Mouse (Mus musculus): Measurements from ENCODE around the gene Chmp4b. TPM values are rescaled to one million over a fixed set of nuclear protein-coding genes. Genes with fewer than 3 reads are reported as not detected.

Chmp4b gene
- polyA plus RNA-seq, 1 experiment from 2014 or later, result 29.6 TPM

DNA sequence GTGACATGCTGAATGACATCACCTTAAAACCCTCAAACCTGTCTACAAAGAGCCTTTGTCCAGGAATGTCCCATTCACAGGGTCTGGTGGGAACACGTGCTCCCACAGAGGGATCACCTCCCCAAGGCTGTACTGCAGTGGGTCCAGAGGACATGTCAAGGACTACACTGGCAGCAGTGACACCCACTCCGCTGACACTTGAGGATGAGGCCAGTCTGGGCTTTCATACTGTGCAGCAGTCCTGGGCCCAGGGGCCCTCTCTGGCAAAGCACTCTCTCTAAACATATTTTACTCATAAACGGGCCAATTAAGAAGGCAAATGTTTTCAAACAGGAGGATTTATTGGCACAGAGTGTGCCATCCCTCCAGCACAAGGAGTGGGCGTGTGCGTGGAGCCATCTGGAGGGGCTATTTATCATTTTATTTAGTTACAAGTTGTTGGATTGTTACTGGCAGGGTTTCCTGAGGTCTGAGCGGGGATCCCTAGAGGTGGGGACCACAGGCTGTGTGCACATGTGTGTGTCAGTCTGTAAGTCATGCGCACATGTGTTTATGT, 56.4 kb downstream of the Chmp4b start:
- no peak overlapping the region for H3K27ac ChIP-seq (replicated peaks)
- no peak overlapping the region for H3K9ac ChIP-seq (replicated peaks)
- no peaks in the 10 kb centered on the region for H3K27me3 ChIP-seq (replicated peaks)
- no peaks in the 10 kb centered on the region for H3K36me3 ChIP-seq
- H3K4me3 ChIP-seq (replicated peaks), result no peak overlapping the region
- peaks cover 22% of the 10 kb centered on the region for H3K4me1 ChIP-seq
- no peaks in the 10 kb centered on the region for H3K9me3 ChIP-seq (replicated peaks)
- H3K4me2 ChIP-seq, result no peak overlapping the region
- no peak for ATAC-seq (ENCODE audit: low FRiP score)
- 52% methylated on average over 7 of the region's 7 CpGs for WGBS

DNA sequence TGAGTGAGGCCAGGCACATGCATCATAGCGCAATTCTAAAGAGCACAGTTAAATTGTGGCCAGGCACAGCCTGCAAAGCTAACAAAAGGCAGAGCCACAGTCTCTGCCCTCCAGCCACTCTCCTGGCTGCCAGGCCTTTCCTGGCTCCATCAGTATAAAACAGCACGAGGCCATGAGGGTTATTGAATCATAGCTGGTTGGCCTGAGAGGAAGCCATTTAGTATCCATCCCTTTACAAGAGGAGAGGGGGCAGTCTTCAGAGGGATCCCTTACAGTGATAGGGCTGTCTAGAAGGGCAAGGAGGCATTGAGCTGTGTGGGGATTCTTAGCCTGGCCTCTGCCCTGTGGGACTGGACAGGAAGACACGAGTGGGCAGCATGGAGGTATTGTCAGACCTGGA, 60.2 kb downstream of the Chmp4b start:
- H3K4me2 ChIP-seq, result no peak overlapping the region
- no peaks in the 10 kb centered on the region for H3K9me3 ChIP-seq (replicated peaks)
- H3K36me3 ChIP-seq, result no peaks in the 10 kb centered on the region
- H3K9ac ChIP-seq (replicated peaks), result no peak overlapping the region
- no peak for ATAC-seq (ENCODE audit: low FRiP score)
- peaks cover 19% of the 10 kb centered on the region for H3K4me1 ChIP-seq
- H3K27me3 ChIP-seq (replicated peaks), result no peaks in the 10 kb centered on the region
- 40% methylated on average over 3 of the region's 3 CpGs for WGBS
- H3K4me3 ChIP-seq (replicated peaks), result no peak overlapping the region
- H3K27ac ChIP-seq (replicated peaks), result no peak overlapping the region

DNA sequence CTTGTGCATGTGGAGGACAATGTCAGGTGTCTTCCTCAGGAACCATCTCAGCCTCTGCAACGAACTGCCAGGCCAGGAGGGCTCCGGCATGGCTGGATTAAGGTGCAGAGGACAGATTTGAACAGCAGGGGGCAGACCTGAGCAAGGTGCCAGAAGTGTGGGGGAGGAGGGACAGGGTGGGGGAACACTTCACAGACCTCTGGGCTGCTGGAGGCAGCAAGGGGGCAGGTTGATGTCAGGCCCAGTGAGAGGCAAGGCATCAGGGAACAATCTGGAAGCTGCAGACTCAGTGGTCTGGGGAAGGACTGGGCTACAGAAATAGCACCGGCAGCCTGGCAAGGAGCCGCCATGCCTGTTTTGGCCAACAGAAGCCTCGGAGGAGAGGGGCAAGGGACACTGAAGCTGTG, 60.8 kb downstream of the Chmp4b start:
- no peak overlapping the region for H3K9ac ChIP-seq (replicated peaks)
- no peak overlapping the region for H3K4me3 ChIP-seq (replicated peaks)
- no peaks in the 10 kb centered on the region for H3K9me3 ChIP-seq (replicated peaks)
- H3K36me3 ChIP-seq, result no peaks in the 10 kb centered on the region
- no peak overlapping the region for H3K27ac ChIP-seq (replicated peaks)
- H3K4me1 ChIP-seq, result peaks cover 16% of the 10 kb centered on the region
- WGBS, result 51% methylated on average over 5 of the region's 5 CpGs
- no peak for ATAC-seq (ENCODE audit: low FRiP score)
- H3K27me3 ChIP-seq (replicated peaks), result no peaks in the 10 kb centered on the region
- H3K4me2 ChIP-seq, result no peak overlapping the region

DNA sequence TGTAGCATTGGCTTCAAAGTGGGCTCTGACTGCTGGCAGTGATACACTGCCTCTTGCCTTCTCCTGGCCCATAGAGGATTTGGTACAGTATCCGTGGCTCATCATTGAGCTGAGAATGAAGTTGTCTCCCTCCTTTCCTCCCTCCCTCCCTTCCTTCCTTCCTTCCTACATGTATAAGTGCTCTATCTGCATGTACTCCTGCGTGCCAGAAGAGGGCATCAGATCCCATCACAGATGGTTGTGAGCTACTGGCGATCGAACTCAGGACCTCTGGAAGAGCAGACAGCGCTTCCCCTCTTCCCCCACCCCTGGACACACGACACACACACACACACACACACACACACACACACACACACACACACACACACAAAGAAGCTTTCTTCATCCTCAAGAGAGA, 61.6 kb downstream of the Chmp4b start:
- no peaks in the 10 kb centered on the region for H3K9me3 ChIP-seq (replicated peaks)
- H3K4me1 ChIP-seq, result peaks cover 8% of the 10 kb centered on the region
- H3K27me3 ChIP-seq (replicated peaks), result no peaks in the 10 kb centered on the region
- H3K4me3 ChIP-seq (replicated peaks), result no peak overlapping the region
- no peak for ATAC-seq (ENCODE audit: low FRiP score)
- no peaks in the 10 kb centered on the region for H3K36me3 ChIP-seq
- 61% methylated on average over 6 of the region's 6 CpGs for WGBS
- H3K27ac ChIP-seq (replicated peaks), result no peak overlapping the region
- H3K9ac ChIP-seq (replicated peaks), result no peak overlapping the region
- H3K4me2 ChIP-seq, result no peak overlapping the region

DNA sequence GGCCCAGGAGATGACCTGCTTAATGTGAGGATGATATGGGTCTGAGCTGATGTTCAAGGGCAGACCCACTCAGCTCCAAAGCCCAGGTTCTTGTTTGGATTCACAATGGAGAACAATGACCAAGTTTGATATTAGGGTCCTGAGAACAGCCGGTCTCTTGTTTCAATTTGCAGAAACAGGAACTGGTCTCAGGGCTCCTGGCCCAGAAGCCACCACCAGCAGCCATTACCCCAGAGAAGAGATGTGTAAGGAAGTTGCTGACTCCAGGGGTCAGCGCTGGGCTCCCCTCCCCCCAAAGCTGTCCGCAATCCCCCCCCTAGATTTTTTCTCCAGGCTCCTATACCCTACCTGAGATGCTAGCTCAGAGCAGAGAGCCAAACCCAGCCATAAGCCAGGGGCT, 62.5 kb downstream of the Chmp4b start:
- Histone ChIP-seq H3K9me3 (replicated peaks) (no peaks in the 10 kb centered on the region), H3K4me1 (peaks cover 7% of the 10 kb centered on the region; the same call in 1 of the 2 replicates), H3K4me3 (replicated peaks) (no peak overlapping the region), H3K27ac (replicated peaks) (no peak overlapping the region), H3K4me2 (no peak overlapping the region), H3K36me3 (no peaks in the 10 kb centered on the region), H3K9ac (replicated peaks) (no peak overlapping the region), H3K27me3 (replicated peaks) (no peaks in the 10 kb centered on the region)
- WGBS, result 73% methylated on average over 3 of the region's 3 CpGs
- ATAC-seq (ENCODE audit: low FRiP score), result no peak

DNA sequence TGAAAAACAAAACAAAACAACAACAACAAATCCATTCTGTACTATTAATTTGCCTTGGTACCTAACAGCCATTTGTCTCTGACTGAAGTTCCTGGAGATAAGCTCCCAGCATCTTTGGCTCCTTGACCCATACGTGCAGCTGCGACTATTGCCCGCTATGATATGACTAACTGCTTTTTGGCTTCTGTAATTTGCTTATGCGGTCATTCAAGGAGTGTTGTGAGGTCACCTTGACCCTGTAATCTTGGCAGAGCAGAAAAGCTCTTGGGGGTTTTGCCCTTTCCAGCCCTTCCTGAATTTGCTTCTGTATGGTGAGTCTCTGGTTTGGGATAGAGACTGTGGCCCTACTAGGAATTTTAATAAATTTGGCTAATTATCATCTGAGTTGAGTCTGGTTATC, 65.1 kb downstream of the Chmp4b start:
- Histone ChIP-seq H3K27me3 (replicated peaks) (no peaks in the 10 kb centered on the region), H3K36me3 (no peaks in the 10 kb centered on the region), H3K9ac (replicated peaks) (no peak overlapping the region), H3K4me3 (replicated peaks) (no peak overlapping the region), H3K27ac (replicated peaks) (no peak overlapping the region), H3K4me2 (no peak overlapping the region), H3K4me1 (peaks cover 7% of the 10 kb centered on the region; the same call in 1 of the 2 replicates), H3K9me3 (replicated peaks) (no peaks in the 10 kb centered on the region)
- 91% methylated on average over 4 of the region's 4 CpGs for WGBS
- ATAC-seq (ENCODE audit: low FRiP score), result no peak

DNA sequence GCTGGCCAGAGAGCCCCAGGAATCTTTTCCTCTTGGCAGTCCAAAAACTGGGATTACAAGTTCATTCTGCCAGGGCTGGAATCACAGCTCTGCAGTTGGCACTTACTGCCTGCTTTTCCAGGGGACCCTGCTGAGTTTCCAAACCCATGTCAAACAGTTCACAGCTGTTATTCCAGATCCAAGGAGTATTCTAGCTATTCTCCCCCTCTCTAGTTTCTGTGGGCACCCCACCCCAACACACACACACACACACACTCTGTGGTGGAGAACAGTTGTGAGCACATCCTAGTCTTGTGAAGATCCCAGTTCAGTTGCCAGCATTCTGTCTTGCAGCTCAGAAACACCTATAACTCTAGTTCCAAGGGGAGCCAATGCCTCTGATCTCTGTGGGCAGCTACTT, 65.6 kb downstream of the Chmp4b start:
- Histone ChIP-seq H3K27ac (replicated peaks) (no peak overlapping the region), H3K9me3 (replicated peaks) (no peaks in the 10 kb centered on the region), H3K4me2 (no peak overlapping the region), H3K27me3 (replicated peaks) (no peaks in the 10 kb centered on the region), H3K36me3 (no peaks in the 10 kb centered on the region), H3K4me3 (replicated peaks) (no peak overlapping the region), H3K9ac (replicated peaks) (no peak overlapping the region), H3K4me1 (peaks cover 4% of the 10 kb centered on the region; the same call in 1 of the 2 replicates)
- no peak for ATAC-seq (ENCODE audit: low FRiP score)

DNA sequence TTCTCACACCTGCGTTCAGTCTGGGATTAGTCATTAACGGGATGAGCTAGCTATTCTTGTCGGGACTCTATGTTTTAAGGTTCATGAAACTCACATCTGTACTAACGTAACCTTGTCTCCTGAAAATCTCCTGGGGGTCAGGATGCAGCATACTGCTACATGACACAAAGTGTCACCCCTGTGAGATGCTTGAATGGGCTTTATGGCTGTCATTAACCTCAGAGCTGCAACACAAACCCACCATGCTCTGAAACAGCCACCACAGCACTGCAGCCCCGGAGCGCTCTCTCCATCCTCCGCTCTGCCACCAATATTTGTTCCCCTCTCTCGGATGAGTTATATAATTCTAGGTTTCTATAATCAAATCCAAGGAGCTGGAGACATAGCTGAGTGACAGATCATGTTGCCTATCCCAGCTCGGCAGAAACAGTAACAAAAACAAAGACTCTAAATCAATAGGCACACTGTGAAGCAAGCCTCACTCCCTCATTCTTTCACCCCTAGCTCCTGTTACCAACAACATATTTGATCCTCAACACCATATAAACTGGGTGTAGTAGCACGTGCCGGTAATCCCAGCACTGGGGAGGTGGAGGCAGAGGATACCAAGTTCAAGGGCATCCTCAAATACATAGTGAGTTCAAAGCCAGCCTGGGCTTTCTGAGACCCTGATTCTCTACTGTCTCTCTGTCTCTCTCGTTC, 67.5 kb downstream of the Chmp4b start:
- no peaks in the 10 kb centered on the region for H3K4me1 ChIP-seq
- H3K9ac ChIP-seq (replicated peaks), result no peak overlapping the region
- no peak for ATAC-seq (ENCODE audit: low FRiP score)
- H3K36me3 ChIP-seq, result no peaks in the 10 kb centered on the region
- 72% methylated on average over 12 of the region's 12 CpGs for WGBS
- H3K27me3 ChIP-seq (replicated peaks), result no peaks in the 10 kb centered on the region
- no peak overlapping the region for H3K4me2 ChIP-seq
- H3K4me3 ChIP-seq (replicated peaks), result no peak overlapping the region
- H3K9me3 ChIP-seq (replicated peaks), result no peaks in the 10 kb centered on the region
- no peak overlapping the region for H3K27ac ChIP-seq (replicated peaks)

DNA sequence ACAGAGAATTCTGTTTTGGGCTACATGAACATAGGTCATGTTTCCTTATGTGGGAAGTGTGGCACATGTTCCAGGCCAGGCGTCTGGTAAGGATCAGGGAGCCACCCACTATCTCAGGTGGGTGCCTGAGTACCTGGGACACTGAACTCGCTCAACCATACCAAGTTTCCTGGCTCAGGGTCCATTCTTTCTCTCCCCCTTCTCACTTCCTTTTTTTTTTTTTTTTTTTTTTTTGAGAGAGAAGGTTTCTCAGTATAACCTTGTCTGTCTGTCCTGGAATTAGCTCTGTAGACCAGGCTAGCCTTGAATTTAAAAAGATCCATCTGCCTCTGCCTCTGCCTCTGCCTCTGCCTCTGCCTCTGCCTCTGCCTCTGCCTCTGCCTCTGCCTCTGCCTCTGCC, 68.8 kb downstream of the Chmp4b start:
- WGBS, result 80% methylated on average over 2 of the region's 2 CpGs

DNA sequence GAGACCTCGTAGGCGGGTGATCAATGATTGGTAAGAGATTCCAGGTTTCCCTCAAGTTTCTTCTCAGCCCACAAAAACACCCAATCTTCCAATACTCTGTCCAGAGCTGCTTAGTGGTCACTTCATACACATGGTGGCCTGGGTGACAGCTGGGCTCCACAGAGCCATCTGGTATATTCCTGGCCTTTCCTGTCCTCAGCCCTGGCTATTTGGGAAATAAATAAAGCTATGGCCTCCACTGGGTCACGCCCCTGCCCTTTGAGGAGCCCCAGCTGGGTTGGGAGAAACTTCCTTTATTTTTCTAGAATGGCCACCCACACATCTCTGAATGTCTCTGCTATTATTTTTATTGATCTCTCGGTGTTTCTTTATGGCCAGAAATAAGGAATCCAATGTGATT, 72.0 kb downstream of the Chmp4b start:
- H3K4me1 ChIP-seq, result peaks cover 4% of the 10 kb centered on the region; the same call in 1 of the 2 replicates
- WGBS, result 71% methylated on average over 4 of the region's 4 CpGs
- H3K27me3 ChIP-seq (replicated peaks), result no peaks in the 10 kb centered on the region
- H3K9ac ChIP-seq (replicated peaks), result no peak overlapping the region
- no peak overlapping the region for H3K27ac ChIP-seq (replicated peaks)
- H3K36me3 ChIP-seq, result no peaks in the 10 kb centered on the region
- no peaks in the 10 kb centered on the region for H3K9me3 ChIP-seq (replicated peaks)
- no peak overlapping the region for H3K4me3 ChIP-seq (replicated peaks)
- H3K4me2 ChIP-seq, result no peak overlapping the region
- ATAC-seq (ENCODE audit: low FRiP score), result no peak

More for the DNA sequence above, 68.8 kb downstream of the Chmp4b start:
- Histone ChIP-seq H3K4me2 (no peak overlapping the region), H3K4me1 (peaks cover under 1% of the 10 kb centered on the region; the same call in 1 of the 2 replicates), H3K36me3 (no peaks in the 10 kb centered on the region), H3K4me3 (replicated peaks) (no peak overlapping the region), H3K27me3 (replicated peaks) (no peaks in the 10 kb centered on the region), H3K9ac (replicated peaks) (no peak overlapping the region), H3K27ac (replicated peaks) (no peak overlapping the region), H3K9me3 (replicated peaks) (no peaks in the 10 kb centered on the region)
- ATAC-seq (ENCODE audit: low FRiP score), result no peak

DNA sequence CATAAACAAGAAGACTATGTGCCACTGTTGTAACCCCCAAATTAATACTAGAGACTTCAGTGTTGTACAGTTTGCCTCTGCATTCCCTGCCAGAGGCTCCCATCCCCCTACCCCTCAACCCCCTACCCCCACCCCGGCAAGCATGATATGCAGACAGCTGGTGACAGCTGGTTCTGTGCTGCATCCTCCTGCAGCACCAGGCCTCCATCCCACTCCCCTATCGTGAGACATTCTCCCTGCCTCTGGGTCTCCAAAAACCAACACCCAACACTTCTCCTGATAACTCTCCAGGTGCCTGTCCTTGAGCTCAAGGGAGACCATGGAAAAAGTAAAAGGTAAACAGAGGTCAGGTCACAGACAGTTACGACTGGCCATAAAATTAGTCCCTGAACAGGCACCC, 78.2 kb downstream of the Chmp4b start:
- WGBS, result 50% methylated on average over 3 of the region's 3 CpGs
- H3K4me3 ChIP-seq (replicated peaks), result no peak overlapping the region
- H3K27ac ChIP-seq (replicated peaks), result no peak overlapping the region
- H3K4me1 ChIP-seq, result peaks cover 10% of the 10 kb centered on the region
- H3K4me2 ChIP-seq, result no peak overlapping the region
- no peaks in the 10 kb centered on the region for H3K36me3 ChIP-seq
- no peaks in the 10 kb centered on the region for H3K9me3 ChIP-seq (replicated peaks)
- ATAC-seq (ENCODE audit: low FRiP score), result no peak
- H3K9ac ChIP-seq (replicated peaks), result no peak overlapping the region
- no peaks in the 10 kb centered on the region for H3K27me3 ChIP-seq (replicated peaks)

DNA sequence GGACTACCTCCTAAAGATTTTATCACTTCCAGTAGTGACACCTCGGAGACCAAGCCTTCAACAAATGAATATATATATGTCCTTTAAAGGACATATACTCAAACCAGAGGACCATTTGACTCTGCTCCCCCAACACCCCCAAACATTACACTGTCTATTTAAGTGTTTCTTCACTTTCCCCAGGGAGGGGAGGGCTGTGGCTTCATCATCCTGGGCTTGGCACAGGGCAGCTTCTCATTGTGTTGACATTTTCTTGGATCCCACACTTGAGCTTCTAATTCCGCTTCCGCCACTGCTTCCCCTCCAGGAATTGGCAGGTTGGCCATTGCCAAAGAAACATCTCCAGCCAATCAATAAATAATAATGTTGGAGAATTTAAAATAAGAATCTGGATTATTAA, 79.3 kb downstream of the Chmp4b start:
- 73% methylated on average over 3 of the region's 3 CpGs for WGBS
- H3K27ac ChIP-seq (replicated peaks), result no peak overlapping the region
- ATAC-seq (ENCODE audit: low FRiP score), result no peak
- H3K9ac ChIP-seq (replicated peaks), result no peak overlapping the region
- H3K27me3 ChIP-seq (replicated peaks), result no peaks in the 10 kb centered on the region
- H3K9me3 ChIP-seq (replicated peaks), result no peaks in the 10 kb centered on the region
- peaks cover 14% of the 10 kb centered on the region for H3K4me1 ChIP-seq
- H3K4me3 ChIP-seq (replicated peaks), result no peak overlapping the region
- no peak overlapping the region for H3K4me2 ChIP-seq
- no peaks in the 10 kb centered on the region for H3K36me3 ChIP-seq
